10 mouse cellular contexts compared by ENCODE assay signal in genomic region chr11:113554194-113554593, GRCm38 (mm10).
DNase-seq lines count a peak whose midpoint lies in the region; ATAC-seq lines count a peak whose summit lies in the region.
"Had no signal": no experiment of that assay in that cellular context is flagged by ENCODE, and none has a peak within 500 bp of the region (broad histone marks: within the 10 kb centered on the region; RNA-seq: fewer than 3 reads in every experiment).

No protein-coding gene starts in this region.

- 80% methylated on average over 7 of the region's 7 CpGs for WGBS in midbrain, embryonic 14.5 days
- 90% methylated on average over 7 of the region's 7 CpGs for WGBS in midbrain, embryonic 10.5 days
- WGBS in forebrain, embryonic 15.5 days = 52% methylated on average over 7 of the region's 7 CpGs
- WGBS in midbrain, embryonic 16.5 days = 76% methylated on average over 7 of the region's 7 CpGs

- peak overlapping the region; percentile 61; the same call in 1 of the 2 replicates for H3K27ac ChIP-seq in midbrain, embryonic 14.5 days (replicated peaks; ENCODE audit: low read depth, low read length)
- H3K27ac ChIP-seq in midbrain, embryonic 10.5 days (replicated peaks) = no peak overlapping the region
- H3K27ac ChIP-seq in forebrain, embryonic 15.5 days (replicated peaks) = peak overlapping the region; percentile 86
- peak overlapping the region; percentile 44 for H3K27ac ChIP-seq in midbrain, embryonic 16.5 days (ENCODE audit: low read length)

- no peaks in the 10 kb centered on the region for H3K9me3 ChIP-seq in midbrain, embryonic 14.5 days (ENCODE audit: control insufficient read depth, low read length)
- H3K9me3 ChIP-seq in midbrain, embryonic 10.5 days (replicated peaks) = no peaks in the 10 kb centered on the region
- no peaks in the 10 kb centered on the region for H3K9me3 ChIP-seq in forebrain, embryonic 15.5 days
- no peaks in the 10 kb centered on the region for H3K9me3 ChIP-seq in midbrain, embryonic 16.5 days (replicated peaks; ENCODE audit: control insufficient read depth, low read length, poor library complexity, severe bottlenecking)

- no peak overlapping the region for H3K9ac ChIP-seq in midbrain, embryonic 14.5 days (replicated peaks; ENCODE audit: low read length)
- no peak overlapping the region for H3K9ac ChIP-seq in forebrain, embryonic 15.5 days (replicated peaks)
- no peak overlapping the region for H3K9ac ChIP-seq in midbrain, embryonic 16.5 days (ENCODE audit: low read depth, low read length)

- no peak overlapping the region for H3K4me2 ChIP-seq in midbrain, embryonic 14.5 days (ENCODE audit: low read length)
- H3K4me2 ChIP-seq in forebrain, embryonic 15.5 days (replicated peaks) = no peak overlapping the region
- H3K4me2 ChIP-seq in midbrain, embryonic 16.5 days (ENCODE audit: low read length) = no peak overlapping the region

- H3K27me3 ChIP-seq in midbrain, embryonic 14.5 days (ENCODE audit: control insufficient read depth, insufficient read depth, low read length) = no peaks in the 10 kb centered on the region
- no peaks in the 10 kb centered on the region for H3K27me3 ChIP-seq in midbrain, embryonic 10.5 days (ENCODE audit: low read depth, poor library complexity, severe bottlenecking)
- no peaks in the 10 kb centered on the region for H3K27me3 ChIP-seq in forebrain, embryonic 15.5 days
- no peaks in the 10 kb centered on the region for H3K27me3 ChIP-seq in midbrain, embryonic 16.5 days (ENCODE audit: control insufficient read depth, insufficient read depth, low read depth, low read length)

- ATAC-seq in midbrain, embryonic 14.5 days (ENCODE audit: low FRiP score, low TSS enrichment) = no peak
- peak; percentile 91 for ATAC-seq in forebrain, embryonic 15.5 days (replicated peaks)
- no peak for ATAC-seq in midbrain, embryonic 16.5 days

- no peak overlapping the region for H3K4me3 ChIP-seq in midbrain, embryonic 14.5 days (replicated peaks; ENCODE audit: low read depth, low read length)
- no peak overlapping the region for H3K4me3 ChIP-seq in midbrain, embryonic 10.5 days
- no peak overlapping the region for H3K4me3 ChIP-seq in forebrain, embryonic 15.5 days
- no peak overlapping the region for H3K4me3 ChIP-seq in midbrain, embryonic 16.5 days (ENCODE audit: low read depth, low read length)

- peak; percentile 84 to 90 for DNase-seq in cerebellum, postnatal 14 days
- no peak for DNase-seq in cerebellum, adult 9-11 months
- DNase-seq in midbrain, embryonic 14.5 days = peak; percentile 47
- no peak for DNase-seq in midbrain, embryonic 10.5 days (ENCODE audit: low spot score)
- DNase-seq in lung, adult 18-20 months = no peak
- DNase-seq in heart, adult 18-20 months = no peak
- DNase-seq: kidney, postnatal 10 days; retina, postnatal 1 day had no signal

- no peaks in the 10 kb centered on the region for H3K36me3 ChIP-seq in midbrain, embryonic 14.5 days (ENCODE audit: control insufficient read depth, insufficient read depth, low read length)
- no peaks in the 10 kb centered on the region for H3K36me3 ChIP-seq in midbrain, embryonic 10.5 days
- no peaks in the 10 kb centered on the region for H3K36me3 ChIP-seq in forebrain, embryonic 15.5 days
- H3K36me3 ChIP-seq in midbrain, embryonic 16.5 days (ENCODE audit: control insufficient read depth, insufficient read depth, low read length) = no peaks in the 10 kb centered on the region

- H3K4me1 ChIP-seq in midbrain, embryonic 14.5 days (ENCODE audit: control insufficient read depth, insufficient read depth, low read length) = peaks cover 21% of the 10 kb centered on the region
- H3K4me1 ChIP-seq in midbrain, embryonic 10.5 days = peaks cover 19% of the 10 kb centered on the region
- H3K4me1 ChIP-seq in forebrain, embryonic 15.5 days = peaks cover 40% of the 10 kb centered on the region
- H3K4me1 ChIP-seq in midbrain, embryonic 16.5 days (ENCODE audit: control insufficient read depth, insufficient read depth, low read length) = peaks cover 12% of the 10 kb centered on the region

Comparison
In these comparisons a context has a peak if more than half of its experiments do, and no peak if none do; other contexts are left out.
1. DNase-seq: peak in cerebellum, postnatal 14 days (2 of 2) and midbrain, embryonic 14.5 days (single experiment); none in cerebellum, adult 9-11 months (single experiment), midbrain, embryonic 10.5 days (single experiment), lung, adult 18-20 months (0 of 2) and heart, adult 18-20 months (0 of 2).